Mouse (Mus musculus): ENCODE measurements around the gene Rbm47. TPM values are rescaled to one million over a fixed set of nuclear protein-coding genes. Genes with fewer than 3 reads are reported as not detected.

The Rbm47 gene
- 2.2 and 2.4 TPM in 2 replicates for polyA plus RNA-seq (2016; fragmentation: Nextera tagmentation; extraction: Ambion mirVana)

DNA sequence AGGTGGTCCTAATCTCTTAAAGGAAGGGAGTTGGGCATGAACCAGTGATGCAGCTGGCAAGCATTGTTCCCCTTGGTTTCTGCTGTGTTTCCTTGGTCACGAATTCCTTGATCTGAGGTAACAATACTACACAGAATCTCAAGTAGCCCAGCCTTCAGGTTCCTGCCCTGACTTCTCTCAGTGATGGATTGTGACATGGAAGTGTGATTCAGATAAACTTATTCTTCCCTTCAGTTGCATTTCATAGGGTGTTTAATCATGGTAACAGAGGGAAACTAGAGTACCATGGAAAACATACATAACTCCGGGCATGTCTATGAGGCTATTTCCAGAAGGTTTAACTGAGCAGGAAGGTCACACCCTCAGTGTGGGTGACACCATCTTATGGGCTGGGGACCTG, at the start of gene Rbm47:
Gene Rbm47, minus strand, starts transcription at position 101 of the 400 bp plus-strand sequence.
- ATAC-seq (ENCODE audit: insufficient number of reproducible peaks, low FRiP score): no peak
- peaks cover 3% of the 10 kb centered on the region; the same call in 1 of the 2 replicates for H3K9me3 ChIP-seq (replicated peaks)
- no peak within 1 kb of the TSS for H3K9ac ChIP-seq
- WGBS: 79% methylated on average over 2 of the region's 2 CpGs
- H3K4me1 ChIP-seq (replicated peaks): 0 out of 2 replicates have a peak, but pooled peaks cover 4% of the 10 kb centered on the region
- no peaks in the 10 kb centered on the region for H3K27me3 ChIP-seq (replicated peaks)
- H3K4me3 ChIP-seq: no peak within 1 kb of the TSS
- H3K36me3 ChIP-seq: no peaks in the 10 kb centered on the region
- no peak within 1 kb of the TSS for H3K27ac ChIP-seq (ENCODE audit: poor library complexity, severe bottlenecking)
- no peak within 1 kb of the TSS for H3K4me2 ChIP-seq

DNA sequence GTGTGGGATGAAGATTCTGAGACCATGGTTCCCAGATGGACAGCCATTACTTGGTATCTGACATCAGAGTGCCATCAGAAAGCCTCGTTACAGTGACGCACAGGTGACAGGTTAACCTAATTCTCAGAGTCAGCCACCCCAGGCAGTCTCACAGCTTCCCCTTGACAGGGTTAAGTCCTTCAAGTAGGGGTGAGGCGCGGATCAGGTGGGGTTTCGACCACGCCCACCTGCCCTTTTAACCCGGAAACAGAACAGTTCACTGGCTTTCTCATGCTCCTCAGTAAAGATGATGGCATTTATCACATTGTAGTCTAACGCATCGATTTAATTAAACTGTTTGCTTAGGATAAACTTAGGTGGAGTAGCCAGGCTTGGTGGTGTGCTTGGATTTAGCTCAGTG, 47.7 kb upstream of the Rbm47 start:
- 69% methylated on average over 9 of the region's 9 CpGs for WGBS
- no peak for ATAC-seq (ENCODE audit: insufficient number of reproducible peaks, low FRiP score)
- no peak overlapping the region for H3K4me3 ChIP-seq
- no peaks in the 10 kb centered on the region for H3K9me3 ChIP-seq (replicated peaks)
- H3K4me1 ChIP-seq (replicated peaks): no peaks in the 10 kb centered on the region
- no peak overlapping the region for H3K27ac ChIP-seq (ENCODE audit: poor library complexity, severe bottlenecking)
- no peaks in the 10 kb centered on the region for H3K27me3 ChIP-seq (replicated peaks)
- no peak overlapping the region for H3K4me2 ChIP-seq
- H3K9ac ChIP-seq: no peak overlapping the region
- H3K36me3 ChIP-seq: no peaks in the 10 kb centered on the region

DNA sequence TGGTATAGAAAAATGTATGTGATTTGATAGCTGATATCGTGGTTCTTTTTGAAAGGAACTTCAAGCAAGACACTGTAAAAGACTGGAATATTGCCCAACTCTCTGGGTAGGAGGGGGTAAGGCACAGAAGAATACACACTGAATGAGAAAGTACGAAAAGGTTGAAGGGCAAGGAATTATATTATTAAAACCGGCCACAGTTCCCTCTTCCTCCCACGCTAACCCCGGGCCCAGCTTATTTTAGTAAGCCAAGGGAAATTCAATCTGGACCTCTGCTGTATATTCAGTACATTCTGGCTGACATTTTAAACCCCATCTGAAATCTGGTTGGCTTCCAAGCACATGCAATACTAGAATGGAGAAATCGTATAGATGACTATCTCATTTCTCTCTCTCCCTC, 46.8 kb upstream of the Rbm47 start:
- no peaks in the 10 kb centered on the region for H3K27me3 ChIP-seq (replicated peaks)
- H3K36me3 ChIP-seq: no peaks in the 10 kb centered on the region
- no peak overlapping the region for H3K27ac ChIP-seq (ENCODE audit: poor library complexity, severe bottlenecking)
- WGBS: 81% methylated on average over 6 of the region's 6 CpGs
- no peaks in the 10 kb centered on the region for H3K9me3 ChIP-seq (replicated peaks)
- H3K4me2 ChIP-seq: no peak overlapping the region
- no peak overlapping the region for H3K4me3 ChIP-seq
- no peak overlapping the region for H3K9ac ChIP-seq
- H3K4me1 ChIP-seq (replicated peaks): no peaks in the 10 kb centered on the region
- ATAC-seq (ENCODE audit: insufficient number of reproducible peaks, low FRiP score): no peak

DNA sequence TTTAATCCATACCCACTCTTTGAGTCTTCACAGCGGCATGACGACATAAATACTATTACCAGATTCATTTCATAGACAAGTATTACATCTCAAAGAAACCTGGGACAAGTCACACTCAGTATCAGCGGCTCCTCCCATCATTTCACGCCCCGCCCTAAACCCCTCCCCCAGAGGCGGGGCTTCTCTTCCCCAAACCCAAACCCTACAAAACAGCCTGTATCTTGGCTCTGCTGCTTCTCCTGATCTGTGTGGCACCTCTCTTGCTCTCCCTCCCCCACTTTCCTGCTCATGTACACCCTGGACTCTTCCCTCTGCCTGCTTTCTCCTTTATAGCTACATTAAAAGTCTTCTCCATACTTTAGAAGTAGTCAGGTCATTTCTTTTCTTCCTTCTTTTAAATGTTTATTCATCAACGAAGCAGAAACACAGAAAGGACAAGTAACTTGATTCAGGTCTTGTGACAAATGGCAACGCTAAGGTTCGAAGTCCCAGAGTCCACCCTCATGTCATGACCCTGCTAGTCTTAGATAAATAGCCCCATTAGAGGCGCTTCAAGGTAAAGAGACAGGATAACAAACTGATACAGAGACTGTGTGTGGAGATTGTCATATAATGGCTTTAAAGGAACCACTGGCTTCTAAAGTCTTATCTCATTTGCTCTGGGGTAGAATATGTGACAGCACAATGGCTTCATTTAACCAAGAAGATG, 42.8 kb upstream of the Rbm47 start:
- H3K4me3 ChIP-seq: no peak overlapping the region
- H3K4me1 ChIP-seq (replicated peaks): no peaks in the 10 kb centered on the region
- no peak overlapping the region for H3K4me2 ChIP-seq
- H3K27ac ChIP-seq (ENCODE audit: poor library complexity, severe bottlenecking): no peak overlapping the region
- ATAC-seq (ENCODE audit: insufficient number of reproducible peaks, low FRiP score): no peak
- no peaks in the 10 kb centered on the region for H3K9me3 ChIP-seq (replicated peaks)
- WGBS: 48% methylated on average over 10 of the region's 10 CpGs
- H3K27me3 ChIP-seq (replicated peaks): no peaks in the 10 kb centered on the region
- no peaks in the 10 kb centered on the region for H3K36me3 ChIP-seq
- H3K9ac ChIP-seq: no peak overlapping the region

DNA sequence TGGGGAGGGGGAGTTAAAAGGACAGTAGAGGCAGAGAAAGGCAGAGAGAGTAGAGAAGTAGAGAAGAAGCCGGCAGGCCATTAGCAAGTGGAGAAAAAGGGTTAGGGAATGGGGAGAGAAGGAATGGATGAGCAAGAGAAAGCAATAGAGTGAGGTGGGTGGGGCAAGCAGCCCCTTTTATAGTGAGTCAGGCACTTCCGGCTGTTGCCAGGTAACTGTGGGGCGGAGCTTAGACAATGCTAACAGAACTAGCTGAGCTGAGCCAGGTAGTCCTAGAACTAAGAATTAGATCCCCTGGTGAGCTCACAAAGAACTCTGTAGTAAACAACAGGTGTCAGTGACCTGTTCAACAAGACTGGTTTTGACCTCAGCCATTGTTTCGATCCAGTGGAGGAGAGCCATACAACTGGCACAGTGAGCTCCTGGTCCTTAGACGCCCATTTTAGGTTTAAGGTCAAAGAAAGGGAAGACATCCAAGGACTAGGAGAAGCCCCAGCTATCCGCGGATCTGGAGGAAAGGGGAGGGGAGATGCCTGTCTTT, 41.5 kb upstream of the Rbm47 start:
- H3K9me3 ChIP-seq (replicated peaks): no peaks in the 10 kb centered on the region
- H3K4me2 ChIP-seq: no peak overlapping the region
- no peaks in the 10 kb centered on the region for H3K36me3 ChIP-seq
- H3K27me3 ChIP-seq (replicated peaks): no peaks in the 10 kb centered on the region
- WGBS: 58% methylated on average over 7 of the region's 7 CpGs
- no peak overlapping the region for H3K27ac ChIP-seq (ENCODE audit: poor library complexity, severe bottlenecking)
- no peak overlapping the region for H3K9ac ChIP-seq
- H3K4me1 ChIP-seq (replicated peaks): no peaks in the 10 kb centered on the region
- ATAC-seq (ENCODE audit: insufficient number of reproducible peaks, low FRiP score): no peak
- H3K4me3 ChIP-seq: no peak overlapping the region

DNA sequence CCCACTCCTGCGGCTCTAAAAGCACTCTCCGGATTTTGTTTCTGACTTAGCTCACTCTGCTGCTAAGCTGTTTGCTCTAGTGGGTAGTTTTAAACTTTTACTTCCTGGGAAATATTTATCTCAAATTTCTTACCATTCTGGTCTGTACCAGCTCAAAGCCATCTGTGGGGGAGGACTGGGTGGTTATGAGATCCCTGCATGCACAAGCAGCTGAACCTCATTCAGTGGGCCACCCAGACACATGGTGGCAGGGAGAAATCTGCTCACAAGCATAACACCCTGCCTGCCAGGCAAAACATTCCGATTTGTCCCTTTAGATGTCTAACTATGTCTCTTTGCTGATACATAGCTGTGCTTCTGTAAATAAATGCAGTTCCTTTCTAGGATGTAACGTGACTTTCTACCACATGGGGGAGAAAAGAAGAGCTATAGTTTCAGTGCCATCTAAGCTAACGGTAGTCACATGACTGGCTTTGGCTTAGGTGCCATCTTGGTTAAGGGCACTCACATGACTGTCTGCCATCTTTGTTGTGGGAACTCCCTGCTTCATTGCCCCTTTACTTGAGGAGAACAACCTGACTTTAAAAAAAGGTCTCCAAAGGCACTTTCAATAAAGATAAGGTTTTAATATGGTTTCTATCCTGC, 36.7 kb upstream of the Rbm47 start:
- ATAC-seq (ENCODE audit: insufficient number of reproducible peaks, low FRiP score): no peak
- Histone ChIP-seq H3K9ac (no peak overlapping the region), H3K36me3 (no peaks in the 10 kb centered on the region), H3K9me3 (replicated peaks) (no peaks in the 10 kb centered on the region), H3K27me3 (replicated peaks) (no peaks in the 10 kb centered on the region), H3K4me1 (replicated peaks) (no peaks in the 10 kb centered on the region), H3K4me3 (no peak overlapping the region), H3K27ac (ENCODE audit: poor library complexity, severe bottlenecking) (no peak overlapping the region), H3K4me2 (no peak overlapping the region)
- 78% methylated on average over 5 of the region's 5 CpGs for WGBS

DNA sequence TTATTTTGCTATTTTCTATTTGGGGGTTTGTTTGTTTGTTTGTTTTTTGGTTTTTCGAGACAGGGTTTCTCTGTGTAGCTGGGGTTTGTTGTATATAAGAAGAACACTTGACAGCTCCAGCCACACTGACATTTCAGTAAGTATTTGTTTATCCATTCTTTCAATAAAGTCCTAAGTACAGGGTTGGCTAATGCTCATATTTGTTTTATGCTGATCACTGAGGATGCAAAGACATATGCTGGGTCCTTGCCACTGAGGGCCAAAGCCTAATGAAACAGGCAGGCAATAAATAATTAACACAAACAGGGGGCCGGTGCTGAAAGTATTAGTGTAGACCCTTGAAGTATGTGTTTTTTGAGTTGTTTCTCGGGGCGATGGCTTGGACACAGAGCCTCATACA, 32.0 kb upstream of the Rbm47 start:
- 82% methylated on average over 4 of the region's 4 CpGs for WGBS

DNA sequence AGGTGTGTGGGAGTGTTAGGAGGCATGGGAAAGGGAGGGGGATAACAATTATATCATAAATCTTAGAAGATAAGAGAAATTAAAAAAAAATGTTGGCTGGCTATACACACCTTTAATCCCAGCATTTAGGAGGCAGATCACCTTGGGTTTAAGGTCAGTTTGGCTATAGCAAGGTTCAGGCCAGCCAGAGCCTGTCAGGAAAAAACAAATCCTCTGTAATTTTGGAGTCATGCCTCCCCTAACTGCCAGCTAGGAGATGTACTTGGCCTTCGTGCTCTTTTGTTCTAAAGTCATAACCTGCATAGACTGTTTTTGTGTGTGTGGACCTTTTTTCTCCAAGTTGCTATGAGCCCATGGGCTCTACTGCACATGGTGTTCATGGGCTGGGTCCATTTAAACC, 30.5 kb upstream of the Rbm47 start:
- ATAC-seq (ENCODE audit: insufficient number of reproducible peaks, low FRiP score): no peak
- 73% methylated on average over 1 of the region's 1 CpGs for WGBS
- H3K27me3 ChIP-seq (replicated peaks): no peaks in the 10 kb centered on the region

More for the DNA sequence above, 32.0 kb upstream of the Rbm47 start:
- no peak overlapping the region for H3K4me3 ChIP-seq
- no peaks in the 10 kb centered on the region for H3K9me3 ChIP-seq (replicated peaks)
- H3K27me3 ChIP-seq (replicated peaks): no peaks in the 10 kb centered on the region
- no peak overlapping the region for H3K9ac ChIP-seq
- no peaks in the 10 kb centered on the region for H3K36me3 ChIP-seq
- no peak overlapping the region for H3K4me2 ChIP-seq
- H3K27ac ChIP-seq (ENCODE audit: poor library complexity, severe bottlenecking): no peak overlapping the region
- 0 out of 2 replicates have a peak, but pooled peaks cover 2% of the 10 kb centered on the region for H3K4me1 ChIP-seq (replicated peaks)
- ATAC-seq (ENCODE audit: insufficient number of reproducible peaks, low FRiP score): no peak

DNA sequence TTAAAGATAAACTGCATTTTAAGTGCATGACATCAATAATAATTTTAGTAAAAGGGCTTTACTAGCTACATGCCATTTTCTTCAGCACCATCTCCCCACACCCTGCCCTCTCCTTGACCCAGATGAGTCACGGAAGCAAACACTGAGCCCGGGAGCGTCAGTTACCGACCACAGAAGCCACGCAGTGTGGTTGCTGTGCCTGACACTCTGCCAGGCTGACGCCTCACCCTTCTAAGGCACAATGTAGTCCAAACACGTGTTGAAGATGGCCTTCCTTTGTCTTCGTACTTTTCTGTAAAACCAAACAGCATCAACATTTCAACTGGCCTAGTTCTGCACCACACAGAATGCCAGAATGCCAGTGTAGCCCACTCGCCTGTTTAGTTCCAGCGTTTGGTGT, 27.1 kb upstream of the Rbm47 start:
- Histone ChIP-seq H3K4me1 (replicated peaks) (0 out of 2 replicates have a peak, but pooled peaks cover 3% of the 10 kb centered on the region), H3K4me2 (no peak overlapping the region), H3K36me3 (no peaks in the 10 kb centered on the region), H3K9ac (no peak overlapping the region), H3K27me3 (replicated peaks) (no peaks in the 10 kb centered on the region), H3K4me3 (no peak overlapping the region), H3K27ac (ENCODE audit: poor library complexity, severe bottlenecking) (no peak overlapping the region), H3K9me3 (replicated peaks) (no peaks in the 10 kb centered on the region)
- ATAC-seq (ENCODE audit: insufficient number of reproducible peaks, low FRiP score): no peak
- 50% methylated on average over 10 of the region's 10 CpGs for whole genome bisulfite sequencing

More for the DNA sequence above, 30.5 kb upstream of the Rbm47 start:
- H3K9me3 ChIP-seq (replicated peaks): no peaks in the 10 kb centered on the region
- no peak overlapping the region for H3K27ac ChIP-seq (ENCODE audit: poor library complexity, severe bottlenecking)
- no peak overlapping the region for H3K9ac ChIP-seq
- H3K4me2 ChIP-seq: no peak overlapping the region
- H3K4me1 ChIP-seq (replicated peaks): 0 out of 2 replicates have a peak, but pooled peaks cover 3% of the 10 kb centered on the region
- no peak overlapping the region for H3K4me3 ChIP-seq
- H3K36me3 ChIP-seq: no peaks in the 10 kb centered on the region

DNA sequence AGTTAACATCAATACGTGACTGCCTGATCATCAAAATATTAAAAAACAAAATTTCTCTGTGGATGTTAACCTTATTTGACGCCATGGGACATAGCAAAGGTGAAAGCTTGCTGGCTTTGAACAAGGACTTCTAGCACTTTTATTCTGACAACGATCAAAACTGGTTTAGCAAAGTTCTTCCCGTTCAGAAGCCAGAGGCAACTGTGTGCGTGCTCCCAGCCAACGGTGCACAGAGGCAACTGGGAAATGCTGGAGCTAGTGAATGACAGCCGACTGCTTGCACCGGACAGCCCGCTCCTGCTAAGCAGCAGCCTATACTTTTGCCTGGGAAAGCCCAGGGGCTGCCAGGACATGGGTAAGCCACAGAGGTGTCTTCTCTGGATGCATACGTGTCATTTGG, 22.4 kb upstream of the Rbm47 start:
- no peak for ATAC-seq (ENCODE audit: insufficient number of reproducible peaks, low FRiP score)
- Histone ChIP-seq H3K9me3 (replicated peaks) (no peaks in the 10 kb centered on the region), H3K4me2 (no peak overlapping the region), H3K36me3 (no peaks in the 10 kb centered on the region), H3K4me3 (no peak overlapping the region), H3K27me3 (replicated peaks) (no peaks in the 10 kb centered on the region), H3K27ac (ENCODE audit: poor library complexity, severe bottlenecking) (no peak overlapping the region), H3K9ac (no peak overlapping the region), H3K4me1 (replicated peaks) (0 out of 2 replicates have a peak, but pooled peaks cover 3% of the 10 kb centered on the region)
- WGBS: 79% methylated on average over 10 of the region's 10 CpGs

DNA sequence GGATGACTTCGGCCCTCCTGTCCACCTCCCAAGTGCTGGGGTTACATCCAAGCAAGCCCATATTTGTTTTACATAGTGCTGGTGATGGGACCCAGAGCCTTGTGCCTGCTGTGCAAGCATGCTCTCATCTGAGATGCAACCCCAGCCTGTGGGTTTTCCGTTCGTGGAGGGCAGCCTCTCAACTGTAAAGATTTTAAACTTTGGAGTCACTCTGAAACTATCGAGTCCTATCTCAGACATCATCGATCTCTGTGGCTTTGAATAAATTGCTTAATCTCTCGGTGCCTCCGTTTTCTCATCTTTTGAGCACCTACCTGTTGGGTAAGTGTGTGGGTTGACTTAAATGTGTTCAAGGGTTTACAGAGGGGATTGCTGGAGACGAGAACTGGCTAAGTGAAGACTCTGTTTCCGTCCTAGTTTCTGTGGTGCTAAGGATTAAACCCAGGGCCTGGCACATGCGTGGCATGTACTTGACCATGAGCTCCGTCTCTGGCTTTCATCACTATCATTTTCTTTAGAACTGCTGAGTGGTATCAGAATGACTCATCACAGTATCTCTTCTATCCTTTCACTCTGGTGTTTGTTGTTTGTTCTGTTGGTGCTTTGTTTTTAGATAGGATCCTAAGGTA, 20.4 kb upstream of the Rbm47 start:
- H3K27ac ChIP-seq (ENCODE audit: poor library complexity, severe bottlenecking): no peak overlapping the region
- H3K4me1 ChIP-seq (replicated peaks): no peaks in the 10 kb centered on the region
- H3K4me2 ChIP-seq: no peak overlapping the region
- H3K4me3 ChIP-seq: no peak overlapping the region
- no peak for ATAC-seq (ENCODE audit: insufficient number of reproducible peaks, low FRiP score)
- H3K9me3 ChIP-seq (replicated peaks): no peaks in the 10 kb centered on the region
- WGBS: 80% methylated on average over 11 of the region's 11 CpGs
- H3K27me3 ChIP-seq (replicated peaks): no peaks in the 10 kb centered on the region
- no peak overlapping the region for H3K9ac ChIP-seq
- no peaks in the 10 kb centered on the region for H3K36me3 ChIP-seq
